Comparison of ENCODE assay signal across 14 mouse cellular contexts in the genomic region with DNA sequence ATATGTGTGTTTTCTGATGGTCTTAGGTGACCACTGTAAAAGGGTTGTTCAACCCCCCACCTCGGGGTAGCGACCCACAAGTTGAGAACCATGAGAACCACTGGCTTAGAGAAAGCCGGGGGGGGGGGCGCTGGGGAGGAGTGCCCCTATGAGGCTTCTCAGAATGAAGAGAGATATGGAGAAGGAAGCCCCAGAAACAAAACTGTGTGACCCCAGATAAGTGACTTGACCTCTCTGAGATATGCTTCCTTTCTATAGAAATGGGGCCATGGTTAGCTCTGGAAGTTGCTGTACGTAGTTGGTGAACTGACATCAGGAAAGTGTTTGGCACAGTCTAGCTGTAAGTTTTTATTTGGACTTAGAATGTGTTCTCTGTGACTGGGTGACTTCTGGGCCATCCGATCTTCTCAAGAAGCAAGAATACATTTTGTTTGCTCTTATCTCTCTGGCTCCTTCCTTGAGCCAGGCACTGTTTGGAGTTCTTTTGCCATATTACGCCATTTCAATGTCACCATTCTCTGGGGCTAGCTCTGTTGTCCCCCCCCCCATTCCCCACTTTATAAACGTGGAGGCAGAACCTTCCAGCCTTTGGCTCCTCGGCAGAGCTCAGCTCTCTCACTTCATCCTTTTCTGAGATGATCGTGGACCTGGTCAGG.
"Had no signal": no experiment of that assay in that cellular context is flagged by ENCODE, and none has a peak within 500 bp of the region (broad histone marks: within the 10 kb centered on the region; RNA-seq: fewer than 3 reads in every experiment).

No protein-coding gene starts in this region.

- H3K4me2 ChIP-seq: limb, embryonic 12.5 days; liver, embryonic 15.5 days; lung, embryonic 15.5 days; neural tube, embryonic 15.5 days had no signal

- DNase-seq: kidney, adult 18-20 months; kidney, postnatal 10 days; kidney, postnatal 4 days; midbrain, embryonic 14.5 days; right cerebral cortex, adult 18-20 months; right cerebral cortex, postnatal 25 days; thymus, postnatal 4 days had no signal

- H3K9me3 ChIP-seq: limb, embryonic 12.5 days; liver, embryonic 15.5 days; lung, embryonic 15.5 days; neural tube, embryonic 15.5 days had no signal

- H3K36me3 ChIP-seq: liver, embryonic 15.5 days; lung, embryonic 15.5 days; neural tube, embryonic 15.5 days had no signal

- H3K27ac ChIP-seq: layer of hippocampus, adult 2 months; limb, embryonic 12.5 days; liver, embryonic 15.5 days; lung, embryonic 15.5 days; neural tube, embryonic 15.5 days; stomach, postnatal 0 days had no signal

- H3K9ac ChIP-seq: limb, embryonic 12.5 days; liver, embryonic 15.5 days; lung, embryonic 15.5 days; neural tube, embryonic 15.5 days had no signal

- H3K27me3 ChIP-seq: limb, embryonic 12.5 days; lung, embryonic 15.5 days; neural tube, embryonic 15.5 days had no signal

- H3K4me3 ChIP-seq: layer of hippocampus, adult 2 months; limb, embryonic 12.5 days; liver, embryonic 15.5 days; lung, embryonic 15.5 days; myocyte; neural tube, embryonic 15.5 days had no signal
